Mouse (Mus musculus): ENCODE measurements around the gene Nutf2-ps1. TPM values are rescaled to one million over a fixed set of nuclear protein-coding genes. Genes with fewer than 3 reads are reported as not detected.

The Nutf2-ps1 gene
- polyA plus RNA-seq, 1 experiment from 2014 or later: 287 TPM

DNA sequence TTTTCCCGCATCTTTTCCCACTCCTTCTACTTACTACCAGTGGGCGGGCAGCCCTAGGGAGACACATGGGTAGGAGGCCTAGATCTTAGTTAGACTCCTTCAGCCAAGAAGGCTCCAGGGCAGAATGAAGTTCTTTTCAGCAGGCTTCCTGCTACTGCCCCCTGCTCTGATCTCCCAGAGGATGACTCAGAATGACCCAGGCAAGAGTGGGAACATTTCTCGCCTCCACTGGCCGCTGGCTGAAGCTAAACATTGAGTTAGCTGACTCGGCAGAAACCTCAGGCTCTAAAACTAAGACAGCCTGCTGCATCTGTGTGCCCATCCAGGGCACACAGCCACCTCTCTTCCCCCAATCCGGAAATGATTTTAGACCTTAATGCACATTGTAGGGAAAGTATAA, 36.1 kb downstream of the Nutf2-ps1 start:
- WGBS: 43% methylated on average over 6 of the region's 6 CpGs
- peaks cover 13% of the 10 kb centered on the region; the same call in 1 of the 2 replicates for H3K4me1 ChIP-seq (replicated peaks; ENCODE audit: insufficient read depth, low read length)
- DNase-seq (ENCODE audit: low spot score) (peak; percentile 42), ATAC-seq (replicated peaks; ENCODE audit: low FRiP score, low read depth) (no peak)
- no peaks in the 10 kb centered on the region for H3K36me3 ChIP-seq (ENCODE audit: insufficient read depth, low read length)
- no peak overlapping the region for H3K27ac ChIP-seq
- no peak overlapping the region for H3K9ac ChIP-seq (ENCODE audit: low read depth, low read length)
- no peaks in the 10 kb centered on the region for H3K9me3 ChIP-seq (replicated peaks; ENCODE audit: low read length)
- no peak overlapping the region for H3K4me3 ChIP-seq (replicated peaks; ENCODE audit: low read depth, low read length)
- H3K27me3 ChIP-seq (ENCODE audit: insufficient read depth, low read length): no peaks in the 10 kb centered on the region
- 0 out of 2 replicates have a peak, but pooled peaks have one; percentile 6 for TF ChIP-seq CTCF (IDR thresholded peaks at IDR 0.05; ENCODE audit: low read depth)
- H3K4me2 ChIP-seq (ENCODE audit: low read length): no peak overlapping the region

DNA sequence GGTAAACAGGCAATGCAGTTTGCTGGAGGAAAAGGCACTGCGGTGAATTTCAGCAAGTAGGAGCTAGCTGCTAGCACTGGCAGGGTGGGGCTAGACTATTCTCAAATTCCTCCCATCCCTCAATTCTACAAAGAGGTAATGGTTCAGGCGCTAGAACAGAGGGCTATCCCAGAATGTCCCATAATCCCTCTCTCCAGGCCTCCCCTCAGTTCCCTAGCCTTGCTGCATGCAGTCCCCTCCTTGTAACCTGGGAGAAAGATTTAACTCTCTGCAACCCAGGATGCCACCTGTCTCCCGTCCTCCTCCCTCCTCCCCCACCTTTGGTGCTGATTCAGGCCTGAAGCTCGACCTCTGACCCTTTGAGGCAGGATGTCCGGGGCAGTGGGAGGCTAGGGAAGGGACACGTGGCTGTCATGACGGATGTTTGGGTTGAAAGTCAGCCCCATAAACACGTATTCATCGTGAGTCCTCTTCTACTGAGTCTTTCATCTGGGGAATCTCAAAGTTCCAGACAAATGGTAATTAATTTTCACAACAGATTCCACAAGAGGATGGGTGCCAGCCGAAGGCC, 36.6 kb downstream of the Nutf2-ps1 start:
- TF ChIP-seq CTCF (IDR thresholded peaks at IDR 0.05; ENCODE audit: low read depth): no peak
- no peaks in the 10 kb centered on the region for H3K36me3 ChIP-seq (ENCODE audit: insufficient read depth, low read length)
- DNase-seq (ENCODE audit: low spot score): no peak
- H3K4me3 ChIP-seq (replicated peaks; ENCODE audit: low read depth, low read length): no peak overlapping the region
- WGBS: 27% methylated on average over 10 of the region's 10 CpGs
- no peak overlapping the region for H3K9ac ChIP-seq (ENCODE audit: low read depth, low read length)
- peaks cover 9% of the 10 kb centered on the region; the same call in 1 of the 2 replicates for H3K4me1 ChIP-seq (replicated peaks; ENCODE audit: insufficient read depth, low read length)
- H3K27ac ChIP-seq: no peak overlapping the region
- no peaks in the 10 kb centered on the region for H3K9me3 ChIP-seq (replicated peaks; ENCODE audit: low read length)
- H3K4me2 ChIP-seq (ENCODE audit: low read length): no peak overlapping the region
- H3K27me3 ChIP-seq (ENCODE audit: insufficient read depth, low read length): no peaks in the 10 kb centered on the region
- no peak for ATAC-seq (replicated peaks; ENCODE audit: low FRiP score, low read depth)

DNA sequence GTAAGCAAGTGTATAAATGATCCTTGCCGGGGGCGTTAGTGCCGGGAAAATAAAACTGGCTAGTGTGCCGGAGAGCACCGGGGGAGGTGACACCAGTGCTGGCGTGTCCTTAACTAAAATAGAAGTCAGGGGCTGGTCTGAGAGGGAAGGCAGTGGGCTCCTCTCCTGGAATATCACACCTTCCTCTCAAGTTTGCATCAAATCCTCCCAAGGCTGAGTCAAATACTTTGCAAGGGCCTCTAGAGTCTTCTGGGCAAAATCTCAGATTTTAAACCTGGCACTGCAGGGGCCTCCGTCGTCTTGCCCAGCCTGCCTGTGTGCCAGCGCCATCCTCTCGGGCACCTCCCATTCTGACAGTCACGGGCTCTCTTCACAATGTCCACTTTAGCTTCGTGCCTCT, 37.9 kb downstream of the Nutf2-ps1 start:
- TF ChIP-seq CTCF (IDR thresholded peaks at IDR 0.05; ENCODE audit: low read depth): no peak

DNA sequence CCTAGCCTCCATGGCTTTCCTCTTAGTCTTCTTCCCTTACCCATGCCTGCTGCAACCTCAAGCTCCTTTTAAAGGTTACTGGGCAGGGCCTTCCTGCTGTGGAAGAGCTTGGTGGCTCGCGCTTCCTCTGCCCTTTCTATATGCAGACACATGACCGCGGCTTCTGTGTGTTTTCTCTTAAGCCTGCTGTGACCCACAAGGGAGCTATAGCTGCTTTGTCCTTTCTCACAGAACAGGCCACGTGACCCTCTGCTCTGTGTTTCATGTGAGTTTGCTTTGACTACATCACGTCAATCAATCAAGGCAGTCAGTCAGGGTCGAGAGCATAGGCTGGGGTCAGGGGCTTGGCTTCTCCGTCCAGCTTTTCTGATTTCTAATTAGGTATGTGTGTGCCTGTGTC, 41.3 kb downstream of the Nutf2-ps1 start:
- TF ChIP-seq CTCF (IDR thresholded peaks at IDR 0.05; ENCODE audit: low read depth): no peak
- Histone ChIP-seq H3K36me3 (ENCODE audit: insufficient read depth, low read length) (no peaks in the 10 kb centered on the region), H3K9ac (ENCODE audit: low read depth, low read length) (no peak overlapping the region), H3K4me3 (replicated peaks; ENCODE audit: low read depth, low read length) (no peak overlapping the region), H3K9me3 (replicated peaks; ENCODE audit: low read length) (no peaks in the 10 kb centered on the region), H3K27me3 (ENCODE audit: insufficient read depth, low read length) (no peaks in the 10 kb centered on the region), H3K4me2 (ENCODE audit: low read length) (no peak overlapping the region), H3K27ac (no peak overlapping the region), H3K4me1 (replicated peaks; ENCODE audit: insufficient read depth, low read length) (0 out of 2 replicates have a peak, but pooled peaks cover 5% of the 10 kb centered on the region)
- 54% methylated on average over 8 of the region's 8 CpGs for WGBS
- ATAC-seq (replicated peaks; ENCODE audit: low FRiP score, low read depth): no peak
- DNase-seq (ENCODE audit: low spot score): no peak

More for the DNA sequence above, 37.9 kb downstream of the Nutf2-ps1 start:
- Histone ChIP-seq H3K9ac (ENCODE audit: low read depth, low read length) (no peak overlapping the region), H3K27ac (no peak overlapping the region), H3K4me2 (ENCODE audit: low read length) (no peak overlapping the region), H3K4me3 (replicated peaks; ENCODE audit: low read depth, low read length) (no peak overlapping the region), H3K36me3 (ENCODE audit: insufficient read depth, low read length) (no peaks in the 10 kb centered on the region), H3K27me3 (ENCODE audit: insufficient read depth, low read length) (no peaks in the 10 kb centered on the region), H3K4me1 (replicated peaks; ENCODE audit: insufficient read depth, low read length) (0 out of 2 replicates have a peak, but pooled peaks cover 8% of the 10 kb centered on the region), H3K9me3 (replicated peaks; ENCODE audit: low read length) (no peaks in the 10 kb centered on the region)
- 52% methylated on average over 12 of the region's 12 CpGs for WGBS
- DNase-seq (ENCODE audit: low spot score) (no peak), ATAC-seq (replicated peaks; ENCODE audit: low FRiP score, low read depth) (no peak)

DNA sequence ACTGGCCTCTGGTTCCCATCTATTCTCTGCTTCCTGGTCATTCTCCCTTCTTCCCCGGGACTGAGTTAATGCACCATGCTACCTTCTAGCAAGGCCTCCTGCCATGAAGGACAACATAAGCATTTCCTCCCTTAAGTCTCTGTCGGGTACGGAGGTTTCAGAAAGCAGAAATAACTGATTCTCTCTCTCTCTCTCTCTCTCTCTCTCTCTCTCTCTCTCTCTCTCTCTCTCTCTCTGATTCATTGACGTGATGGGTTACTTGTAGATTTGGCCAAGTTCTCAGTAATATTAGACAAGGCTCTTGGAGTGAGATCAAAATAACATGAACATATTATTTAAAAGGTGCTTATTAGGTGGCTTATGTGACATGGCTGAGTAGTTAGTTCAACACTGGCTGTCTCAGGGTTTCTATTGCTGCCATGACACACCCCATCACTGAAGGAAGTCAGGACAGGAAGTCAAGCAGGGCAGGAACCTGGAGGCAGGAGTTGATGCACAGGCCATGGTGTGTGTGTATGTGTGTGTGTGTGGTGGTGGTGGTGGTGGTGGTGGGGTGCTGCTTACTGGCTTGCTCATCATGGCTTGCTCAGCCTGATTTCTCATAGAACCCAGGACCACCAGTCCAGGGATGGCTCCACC, 43.8 kb downstream of the Nutf2-ps1 start:
- DNase-seq (ENCODE audit: low spot score) (no peak), ATAC-seq (replicated peaks; ENCODE audit: low FRiP score, low read depth) (no peak)
- Histone ChIP-seq H3K9ac (ENCODE audit: low read depth, low read length) (no peak overlapping the region), H3K4me1 (replicated peaks; ENCODE audit: insufficient read depth, low read length) (no peaks in the 10 kb centered on the region), H3K27me3 (ENCODE audit: insufficient read depth, low read length) (no peaks in the 10 kb centered on the region), H3K4me2 (ENCODE audit: low read length) (no peak overlapping the region), H3K4me3 (replicated peaks; ENCODE audit: low read depth, low read length) (no peak overlapping the region), H3K27ac (no peak overlapping the region), H3K36me3 (ENCODE audit: insufficient read depth, low read length) (peaks cover 12% of the 10 kb centered on the region; the same call in 1 of the 2 replicates), H3K9me3 (replicated peaks; ENCODE audit: low read length) (no peaks in the 10 kb centered on the region)
- WGBS: 60% methylated on average over 4 of the region's 4 CpGs
- TF ChIP-seq CTCF (IDR thresholded peaks at IDR 0.05; ENCODE audit: low read depth): no peak

DNA sequence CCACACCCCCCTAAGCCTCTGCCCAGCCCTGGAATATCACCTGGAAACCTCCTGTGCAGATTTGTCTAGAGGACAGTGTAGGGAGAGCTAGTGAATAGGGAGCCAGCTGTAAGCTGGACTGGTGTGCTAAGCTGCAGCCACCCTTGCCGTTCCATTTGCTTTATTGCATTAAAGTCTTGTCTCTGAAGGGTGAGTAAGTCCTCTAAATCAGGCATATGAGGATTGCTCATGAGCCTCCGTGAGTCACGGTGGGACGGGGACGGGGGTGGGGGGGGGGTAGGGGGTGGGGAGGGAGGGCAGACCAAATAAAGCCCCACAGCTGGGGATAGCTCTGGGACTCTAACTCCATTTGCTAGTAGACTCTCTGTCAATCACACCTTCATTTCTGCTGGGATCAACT, 45.3 kb downstream of the Nutf2-ps1 start:
- 23% methylated on average over 5 of the region's 5 CpGs for WGBS
- Histone ChIP-seq H3K36me3 (ENCODE audit: insufficient read depth, low read length) (peaks cover 12% of the 10 kb centered on the region; the same call in 1 of the 2 replicates), H3K9me3 (replicated peaks; ENCODE audit: low read length) (no peaks in the 10 kb centered on the region), H3K4me3 (replicated peaks; ENCODE audit: low read depth, low read length) (no peak overlapping the region), H3K9ac (ENCODE audit: low read depth, low read length) (no peak overlapping the region), H3K27ac (no peak overlapping the region), H3K4me1 (replicated peaks; ENCODE audit: insufficient read depth, low read length) (no peaks in the 10 kb centered on the region; the same call in 1 of the 2 replicates), H3K27me3 (ENCODE audit: insufficient read depth, low read length) (no peaks in the 10 kb centered on the region), H3K4me2 (ENCODE audit: low read length) (no peak overlapping the region)
- no peak for ATAC-seq (replicated peaks; ENCODE audit: low FRiP score, low read depth)
- DNase-seq (ENCODE audit: low spot score): no peak
- TF ChIP-seq CTCF (IDR thresholded peaks at IDR 0.05; ENCODE audit: low read depth): no peak

All from kidney, postnatal 0 days (tissue).